Mouse (Mus musculus) forebrain, embryonic 14.5 days (tissue): Measurements from ENCODE around the gene Gpr173. TPM values are rescaled to one million over a fixed set of nuclear protein-coding genes. Genes with fewer than 3 reads are reported as not detected.
"Not testable (repeated sequence)": the region's sequence is repeated elsewhere in the genome, so short reads cannot be mapped to it uniquely, and the experiment has no call there.

ENCODE experiments used
- ATAC-seq: fragments of 200-750 bp; cut with Nextera tagmentation; 2 replicates; pipeline ENCODE4 v1.8.0; 2017; ENCODE audit warnings: mild to moderate bottlenecking, moderate library complexity
- DNase-seq: peaks from one replicate; pipeline ENCODE4 v3.0.0-alpha.2; 2015; ENCODE audit warnings: low spot score
- H3K27ac ChIP-seq: fragments of 300-500 bp; sonication (generic); 2 replicates; pipeline ENCODE4 v1.5.1; 2014; ENCODE audit warnings: low read depth, mild to moderate bottlenecking, control low read depth, low read length, moderate library complexity
- H3K27me3 ChIP-seq: fragments of 300-500 bp; sonication (generic); replicated peaks from 2 replicates; pipeline ENCODE4 v1.6.1; 2014; ENCODE audit warnings: low read length, control low read depth, mixed read lengths; ENCODE audit not compliant: control insufficient read depth, insufficient read depth
- H3K36me3 ChIP-seq: fragments of 300-500 bp; sonication (generic); 2 replicates; pipeline ENCODE4 v1.6.1; 2014; ENCODE audit warnings: low read length, control low read depth; ENCODE audit not compliant: control insufficient read depth, insufficient read depth
- H3K4me1 ChIP-seq: fragments of 300-500 bp; sonication (generic); 2 replicates; pipeline ENCODE4 v1.6.1; 2014; ENCODE audit warnings: antibody characterized with exemption, low read length, control low read depth; ENCODE audit not compliant: control insufficient read depth, insufficient read depth
- H3K4me2 ChIP-seq: fragments of 300-500 bp; sonication (generic); 2 replicates; pipeline ENCODE4 v1.6.1; 2014; ENCODE audit warnings: mild to moderate bottlenecking, control low read depth, low read length
- H3K4me3 ChIP-seq: fragments of 300-500 bp; sonication (generic); 2 replicates; pipeline ENCODE4 v1.5.1; 2014; ENCODE audit warnings: low read depth, low read length, control low read depth
- H3K9ac ChIP-seq: fragments of 300-500 bp; sonication (generic); 2 replicates; pipeline ENCODE4 v1.6.1; 2014; ENCODE audit warnings: mild to moderate bottlenecking, low read length, control low read depth, moderate library complexity
- H3K9me3 ChIP-seq: fragments of 300-500 bp; sonication (generic); replicated peaks from 2 replicates; pipeline ENCODE4 v1.6.1; 2016; ENCODE audit warnings: low read length, control low read depth, mixed read lengths; ENCODE audit not compliant: control insufficient read depth
- WGBS: fragments of 180-500 bp; shearing (Covaris S2); extraction: QIAGEN DNeasy Blood & Tissue Kit; methylation state at CpG from one replicate; pipeline ENCODE4 v1.1.7; 2014; 5-methylcytosine and 5-hydroxymethylcytosine counted together
- polyA plus RNA-seq: library from polyadenylated mRNA; unstranded; fragments of >200 nt; fragmentation: Nextera tagmentation; extraction: Ambion mirVana; gene quantifications from 2 replicates; pipeline ENCODE4 v1.2.1, GENCODE M21; 2014

Gene Gpr173
- polyA plus RNA-seq, 1 experiment from 2014 or later = 7.3 TPM

- Histone ChIP-seq H3K9me3 (no peaks in the 10 kb centered on the region), H3K27ac (peak overlapping the region; percentile 78), H3K4me2 (peak overlapping the region; percentile 42), H3K4me3 (peak overlapping the region; percentile 57), H3K36me3 (peaks cover 17% of the 10 kb centered on the region; the same call in 1 of the 2 replicates), H3K9ac (peak overlapping the region; percentile 40; the same call in 1 of the 2 replicates), H3K27me3 (peaks cover 10% of the 10 kb centered on the region; the same call in 1 of the 2 replicates), H3K4me1 (peaks cover 4% of the 10 kb centered on the region)
- no peak for DNase-seq
- ATAC-seq = no peak
- 44% methylated on average over 6 of the region's 6 CpGs for WGBS
Observed at GRCm38 (mm10) chrX:152342903-152343302, 25.6 kb downstream of the Gpr173 start.

GRCm38 (mm10) chrX:152342358-152342901 lies 26.1 kb downstream of the Gpr173 start, which contains the start of gene Tspyl2:
Tspyl2 (minus strand) TSS chrX:152342425.
- ATAC-seq (peak; percentile 97), DNase-seq (peak; percentile 97)
- H3K4me2 ChIP-seq = peak within 1 kb of the TSS; percentile 55
- peak within 1 kb of the TSS; percentile 57 for H3K4me3 ChIP-seq
- peak within 1 kb of the TSS; percentile 84 for H3K27ac ChIP-seq
- H3K4me1 ChIP-seq = peaks cover 4% of the 10 kb centered on the region
- H3K36me3 ChIP-seq = peaks cover 18% of the 10 kb centered on the region; the same call in 1 of the 2 replicates
- H3K9me3 ChIP-seq = no peaks in the 10 kb centered on the region
- peak within 1 kb of the TSS; percentile 77 for H3K9ac ChIP-seq
- WGBS = 18% methylated on average over 25 of the region's 27 CpGs
- peaks cover 10% of the 10 kb centered on the region; the same call in 1 of the 2 replicates for H3K27me3 ChIP-seq

DNA sequence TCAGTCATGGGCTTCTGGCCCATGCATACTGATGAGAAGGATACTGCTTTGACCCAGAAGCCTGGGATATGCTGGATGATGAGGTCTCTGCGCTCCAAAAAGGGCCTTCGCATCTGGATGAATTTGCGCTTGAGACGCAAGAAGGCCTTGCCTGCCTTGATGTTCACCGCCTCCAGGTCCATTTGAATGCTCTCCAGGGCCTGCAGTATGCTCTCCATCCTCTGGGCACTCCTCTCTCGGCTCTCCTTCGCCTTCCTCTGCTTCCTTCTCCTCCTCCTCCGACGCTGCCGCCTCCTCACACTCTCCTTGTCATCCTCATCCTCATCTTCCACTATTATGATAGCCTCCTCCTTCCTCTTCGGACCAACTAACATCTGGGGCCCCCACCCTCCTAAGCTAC lies 27.0 kb downstream of the Gpr173 start:
- peak overlapping the region; percentile 55 for H3K4me2 ChIP-seq
- H3K36me3 ChIP-seq = peaks cover 18% of the 10 kb centered on the region; the same call in 1 of the 2 replicates
- peak overlapping the region; percentile 77 for H3K9ac ChIP-seq
- H3K4me3 ChIP-seq = peak overlapping the region; percentile 57
- DNase-seq (peak; percentile 7), ATAC-seq (no peak)
- H3K4me1 ChIP-seq = peaks cover 8% of the 10 kb centered on the region
- H3K27ac ChIP-seq = no peak overlapping the region
- WGBS = 38% methylated on average over 11 of the region's 11 CpGs
- peaks cover 5% of the 10 kb centered on the region; the same call in 1 of the 2 replicates for H3K27me3 ChIP-seq
- no peaks in the 10 kb centered on the region for H3K9me3 ChIP-seq

GRCm38 (mm10) chrX:152336546-152337332 lies 31.8 kb downstream of the Gpr173 start:
- H3K4me1 ChIP-seq = peaks cover 8% of the 10 kb centered on the region; the same call in 1 of the 2 replicates
- H3K4me2 ChIP-seq = peak overlapping the region; percentile 52
- peak; percentile 99 for ATAC-seq
- peak overlapping the region; percentile 19 for H3K4me3 ChIP-seq
- peak; percentile 97 for DNase-seq
- WGBS = 19% methylated on average over 33 of the region's 33 CpGs
- H3K9ac ChIP-seq = peak overlapping the region; percentile 72
- H3K9me3 ChIP-seq = no peaks in the 10 kb centered on the region
- peaks cover 3% of the 10 kb centered on the region; the same call in 1 of the 2 replicates for H3K27me3 ChIP-seq
- H3K27ac ChIP-seq = peak overlapping the region; percentile 97
- peaks cover 18% of the 10 kb centered on the region; the same call in 1 of the 2 replicates for H3K36me3 ChIP-seq

DNA sequence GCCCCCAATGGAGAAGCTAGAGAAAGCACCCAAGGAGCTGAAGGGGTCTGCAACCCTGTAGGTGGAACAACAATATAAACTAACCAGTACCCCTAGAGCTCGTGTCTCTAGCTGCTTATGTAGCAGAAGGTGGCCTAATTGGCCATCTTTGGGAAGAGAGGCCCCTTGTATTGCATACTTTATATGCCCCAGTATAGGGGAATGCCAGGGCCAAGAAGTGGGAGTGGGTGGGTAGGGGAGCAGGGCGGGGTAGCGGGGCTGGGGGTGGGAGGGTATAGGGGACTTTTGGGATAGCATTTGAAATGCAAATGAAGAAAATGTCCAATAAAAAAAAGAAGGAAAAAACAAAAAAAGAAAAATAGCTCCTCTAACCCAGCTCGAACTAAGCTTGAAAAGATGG lies 32.4 kb downstream of the Gpr173 start:
- not testable (repeated sequence) for DNase-seq, H3K4me1 ChIP-seq, H3K9me3 ChIP-seq, H3K27me3 ChIP-seq, H3K9ac ChIP-seq, H3K4me3 ChIP-seq
- ATAC-seq = peak; percentile 42
- H3K4me2 ChIP-seq = peak overlapping the region; percentile 52; the same call in 1 of the 2 replicates
- WGBS = 53% methylated on average over 4 of the region's 4 CpGs
- peaks cover 18% of the 10 kb centered on the region; the same call in 1 of the 2 replicates for H3K36me3 ChIP-seq
- H3K27ac ChIP-seq = peak overlapping the region; percentile 97

GRCm38 (mm10) chrX:152329400-152329799 lies 39.1 kb downstream of the Gpr173 start:
- H3K4me3 ChIP-seq, H3K9me3 ChIP-seq, H3K36me3 ChIP-seq, H3K27ac ChIP-seq, H3K27me3 ChIP-seq, ATAC-seq, H3K4me1 ChIP-seq, H3K4me2 ChIP-seq, H3K9ac ChIP-seq, DNase-seq: not testable (repeated sequence)

DNA sequence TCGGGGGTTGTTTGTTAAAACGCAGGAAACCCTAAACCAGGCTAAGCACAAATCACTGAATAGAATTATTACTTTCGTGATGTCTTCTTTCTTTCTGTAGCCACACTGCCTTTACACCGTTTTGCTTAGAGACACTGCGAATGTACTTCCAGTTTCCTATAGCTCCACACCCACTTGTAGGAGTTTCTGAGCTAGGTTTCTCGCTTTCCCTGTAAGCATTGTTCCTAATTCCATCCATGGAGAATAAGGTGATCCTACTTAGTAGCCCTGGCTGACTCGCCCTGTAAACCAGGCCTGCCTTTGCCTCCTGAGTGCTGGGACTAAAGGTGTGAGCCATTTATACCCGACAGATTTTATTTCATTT lies 40.8 kb downstream of the Gpr173 start:
- DNase-seq (no peak), ATAC-seq (peak; percentile 30)
- Histone ChIP-seq H3K4me2 (peak overlapping the region; percentile 49), H3K4me1 (no peaks in the 10 kb centered on the region), H3K36me3 (no peaks in the 10 kb centered on the region), H3K4me3 (peak overlapping the region; percentile 44), H3K9me3 (no peaks in the 10 kb centered on the region), H3K27ac (no peak overlapping the region), H3K27me3 (no peaks in the 10 kb centered on the region), H3K9ac (no peak overlapping the region)
- WGBS = 32% methylated on average over 8 of the region's 8 CpGs

DNA sequence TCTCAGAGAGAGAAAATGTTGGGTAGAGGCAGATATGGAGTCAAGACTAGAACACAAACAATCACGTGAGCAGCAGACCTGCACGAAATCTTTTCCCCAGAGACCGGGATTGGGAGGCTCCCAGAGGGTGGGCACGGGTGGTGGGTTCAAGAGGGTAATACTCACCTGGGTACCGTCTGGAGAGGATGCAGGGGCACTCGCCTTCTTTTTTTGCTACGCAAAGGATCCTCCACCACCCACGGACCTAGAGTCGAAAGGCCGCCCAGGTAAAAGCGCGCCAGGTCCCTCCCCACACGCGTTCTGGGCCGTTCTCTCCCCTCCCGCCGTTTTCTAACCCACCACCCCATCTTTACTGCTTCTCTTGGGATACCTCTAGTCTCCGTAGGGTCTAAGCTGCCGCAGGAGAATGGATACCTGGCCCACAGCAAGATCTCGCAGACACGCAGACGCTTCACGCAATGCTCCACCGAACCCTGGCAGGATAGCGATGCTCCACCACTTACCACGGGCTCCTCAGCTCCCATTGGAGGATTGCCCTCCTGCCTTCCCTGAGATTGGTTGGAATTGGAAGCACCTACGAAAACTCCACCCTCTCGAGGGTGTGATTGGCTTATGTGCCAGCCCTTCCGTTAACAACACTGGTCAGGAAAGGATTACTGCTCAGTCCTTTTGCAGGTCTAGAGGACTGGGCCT lies 41.4 kb downstream of the Gpr173 start, which contains the start of gene Kantr:
TSS of gene Kantr (minus strand) at position 500 of the 693 bp plus-strand sequence.
- H3K4me3 ChIP-seq = peak within 1 kb of the TSS; percentile 44
- 16% methylated on average over 29 of the region's 29 CpGs for WGBS
- peak within 1 kb of the TSS; percentile 65 for H3K9ac ChIP-seq
- no peak within 1 kb of the TSS for H3K27ac ChIP-seq
- ATAC-seq (peak; percentile 100), DNase-seq (peak; percentile 93)
- H3K27me3 ChIP-seq = no peaks in the 10 kb centered on the region
- H3K4me2 ChIP-seq = peak within 1 kb of the TSS; percentile 49
- H3K4me1 ChIP-seq = no peaks in the 10 kb centered on the region
- H3K9me3 ChIP-seq = no peaks in the 10 kb centered on the region
- H3K36me3 ChIP-seq = no peaks in the 10 kb centered on the region
